Mouse (Mus musculus) midbrain, embryonic 16.5 days (tissue): ENCODE measurements at regions not wholly inside any gene's neighbourhood (a gene's known extent, or its start where the extent isn't known, plus 50 kb on each side); places are given as distances from the start of the nearest gene placed in this dataset. TPM values are rescaled to one million over a fixed set of nuclear protein-coding genes. Genes with fewer than 3 reads are reported as not detected.

ENCODE experiments used
- ATAC-seq: fragments of 200-750 bp; cut with Nextera tagmentation; 2 replicates; pipeline ENCODE4 v1.8.0; 2017; ENCODE audit warnings: moderate TSS enrichment
- H3K27ac ChIP-seq: fragments of 300-500 bp; sonication (generic); 2 replicates; pipeline ENCODE4 v1.5.1; 2014; ENCODE audit warnings: mild to moderate bottlenecking, low read length, mixed read lengths
- H3K27me3 ChIP-seq: fragments of 300-500 bp; sonication (generic); 2 replicates; pipeline ENCODE4 v1.6.1; 2014; ENCODE audit warnings: low read depth, low read length, mixed read lengths; ENCODE audit not compliant: control insufficient read depth, insufficient read depth
- H3K36me3 ChIP-seq: fragments of 300-500 bp; sonication (generic); 2 replicates; pipeline ENCODE4 v1.6.1; 2014; ENCODE audit warnings: mild to moderate bottlenecking, low read length, moderate library complexity, mixed read lengths; ENCODE audit not compliant: control insufficient read depth, insufficient read depth
- H3K4me1 ChIP-seq: fragments of 300-500 bp; sonication (generic); 2 replicates; pipeline ENCODE4 v1.6.1; 2014; ENCODE audit warnings: mild to moderate bottlenecking, low read length, mixed read lengths; ENCODE audit not compliant: control insufficient read depth, insufficient read depth
- H3K4me2 ChIP-seq: fragments of 300-500 bp; sonication (generic); 2 replicates; pipeline ENCODE4 v1.6.1; 2014; ENCODE audit warnings: mild to moderate bottlenecking, low read length, mixed read lengths
- H3K4me3 ChIP-seq: fragments of 300-500 bp; sonication (generic); 2 replicates; pipeline ENCODE4 v1.5.1; 2014; ENCODE audit warnings: low read depth, mild to moderate bottlenecking, low read length, moderate library complexity, mixed read lengths
- H3K9ac ChIP-seq: fragments of 300-500 bp; sonication (generic); 2 replicates; pipeline ENCODE4 v1.6.1; 2014; ENCODE audit warnings: low read depth, low read length, mixed read lengths
- H3K9me3 ChIP-seq: fragments of 300-500 bp; sonication (generic); replicated peaks from 2 replicates; pipeline ENCODE4 v1.6.1; 2014; ENCODE audit warnings: mild to moderate bottlenecking, low read length, mixed read lengths; ENCODE audit not compliant: control insufficient read depth, poor library complexity, severe bottlenecking
- WGBS: fragments of 180-500 bp; shearing (Covaris S2); extraction: QIAGEN DNeasy Blood & Tissue Kit; methylation state at CpG from one replicate; pipeline ENCODE4 v1.1.7; 2014; 5-methylcytosine and 5-hydroxymethylcytosine counted together
- microRNA-seq: library from miRNA; unstranded; fragments of <30 nt; microRNA quantifications from one replicate; pipeline ENCODE4, GENCODE M21; 2017

GRCm38 (mm10) chr10:46349613-46350012 is 772.0 kb downstream of the Hace1 start:
- Histone ChIP-seq H3K4me1 (peaks cover 4% of the 10 kb centered on the region; the same call in 1 of the 2 replicates), H3K4me2 (no peak overlapping the region), H3K27me3 (no peaks in the 10 kb centered on the region), H3K9me3 (no peaks in the 10 kb centered on the region), H3K4me3 (no peak overlapping the region), H3K9ac (no peak overlapping the region), H3K27ac (no peak overlapping the region), H3K36me3 (no peaks in the 10 kb centered on the region)
- WGBS, result 46% methylated on average over 4 of the region's 4 CpGs
- no peak for ATAC-seq

- Histone ChIP-seq H3K9ac (no peak overlapping the region), H3K36me3 (no peaks in the 10 kb centered on the region), H3K27ac (no peak overlapping the region), H3K9me3 (no peaks in the 10 kb centered on the region), H3K4me2 (no peak overlapping the region), H3K27me3 (no peaks in the 10 kb centered on the region), H3K4me1 (peaks cover 4% of the 10 kb centered on the region; the same call in 1 of the 2 replicates), H3K4me3 (no peak overlapping the region)
- ATAC-seq, result no peak
- WGBS, result 10% methylated on average over 2 of the region's 2 CpGs
Measured at GRCm38 (mm10) chr10:46350196-46350595, 772.6 kb downstream of the Hace1 start.

- H3K27ac ChIP-seq, result no peak overlapping the region
- H3K9ac ChIP-seq, result no peak overlapping the region
- no peaks in the 10 kb centered on the region for H3K36me3 ChIP-seq
- no peaks in the 10 kb centered on the region for H3K27me3 ChIP-seq
- no peak overlapping the region for H3K4me3 ChIP-seq
- no peak for ATAC-seq
- H3K4me1 ChIP-seq, result no peaks in the 10 kb centered on the region
- H3K9me3 ChIP-seq, result no peaks in the 10 kb centered on the region
- WGBS, result 76% methylated on average over 1 of the region's 1 CpGs
- H3K4me2 ChIP-seq, result no peak overlapping the region
Measured at GRCm38 (mm10) chr10:46356775-46357174, 779.1 kb downstream of the Hace1 start.

- no peaks in the 10 kb centered on the region for H3K9me3 ChIP-seq
- 70% methylated on average over 7 of the region's 7 CpGs for WGBS
- H3K4me3 ChIP-seq, result no peak overlapping the region
- H3K27ac ChIP-seq, result no peak overlapping the region
- H3K9ac ChIP-seq, result no peak overlapping the region
- H3K4me2 ChIP-seq, result no peak overlapping the region
- no peak for ATAC-seq
- H3K27me3 ChIP-seq, result no peaks in the 10 kb centered on the region
- no peaks in the 10 kb centered on the region for H3K4me1 ChIP-seq
- no peaks in the 10 kb centered on the region for H3K36me3 ChIP-seq
Measured at GRCm38 (mm10) chr10:46373715-46374475, 796.3 kb downstream of the Hace1 start.

GRCm38 (mm10) chr10:46374646-46375045 is 797.0 kb downstream of the Hace1 start:
- Histone ChIP-seq H3K27ac (no peak overlapping the region), H3K4me2 (no peak overlapping the region), H3K36me3 (no peaks in the 10 kb centered on the region), H3K9me3 (no peaks in the 10 kb centered on the region), H3K27me3 (no peaks in the 10 kb centered on the region), H3K4me1 (no peaks in the 10 kb centered on the region), H3K4me3 (no peak overlapping the region), H3K9ac (no peak overlapping the region)
- no peak for ATAC-seq
- WGBS, result 85% methylated on average over 3 of the region's 3 CpGs

- ATAC-seq, result peak; percentile 68; the same call in 1 of the 2 replicates
- Histone ChIP-seq H3K9me3 (no peaks in the 10 kb centered on the region), H3K36me3 (no peaks in the 10 kb centered on the region), H3K27ac (no peak overlapping the region), H3K4me1 (no peaks in the 10 kb centered on the region), H3K4me3 (no peak overlapping the region), H3K27me3 (no peaks in the 10 kb centered on the region), H3K9ac (no peak overlapping the region), H3K4me2 (no peak overlapping the region)
- 83% methylated on average over 4 of the region's 4 CpGs for WGBS
Measured at GRCm38 (mm10) chr10:46397089-46397488, 819.5 kb downstream of the Hace1 start.

- no peak overlapping the region for H3K4me2 ChIP-seq
- WGBS, result 80% methylated on average over 2 of the region's 2 CpGs
- H3K9ac ChIP-seq, result no peak overlapping the region
- no peaks in the 10 kb centered on the region for H3K36me3 ChIP-seq
- no peaks in the 10 kb centered on the region for H3K27me3 ChIP-seq
- no peaks in the 10 kb centered on the region for H3K4me1 ChIP-seq
- H3K9me3 ChIP-seq, result no peaks in the 10 kb centered on the region
- H3K27ac ChIP-seq, result no peak overlapping the region
- no peak overlapping the region for H3K4me3 ChIP-seq
- ATAC-seq, result no peak
Measured at GRCm38 (mm10) chr10:46403883-46404282, 826.3 kb downstream of the Hace1 start.

Small RNAs in the stretch of these regions (microRNA-seq; reads per million reads assigned to microRNA genes)
- gene Gm27410, result not detected
